In the genomic region with DNA sequence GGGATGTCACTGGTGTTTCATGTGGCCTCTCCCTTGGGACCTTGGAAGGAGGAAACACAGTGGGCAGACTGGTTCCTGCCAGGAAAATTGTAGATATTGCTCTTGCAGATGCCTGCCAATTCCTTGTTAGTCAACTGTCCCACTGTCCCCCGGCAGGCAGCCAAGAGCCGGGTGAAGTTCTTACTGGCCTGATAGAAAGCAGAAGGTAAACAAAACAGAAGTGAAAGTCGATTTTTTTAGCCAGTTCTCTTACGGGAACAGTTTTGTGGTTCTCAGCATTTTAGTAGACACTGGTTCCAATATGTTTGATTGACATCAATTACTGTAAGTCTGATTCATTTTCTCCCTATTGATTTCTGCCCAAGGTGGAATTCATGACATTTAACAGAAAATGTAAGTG, we compare ENCODE assay signal across 8 mouse cellular contexts. TPM values are rescaled to one million over a fixed set of nuclear protein-coding genes. Genes with fewer than 3 reads are reported as not detected.
A peak's percentile ranks its signal among the peaks of the same experiment; 100 is the strongest.
DNase-seq lines count a peak whose midpoint lies in the region; ATAC-seq and TF ChIP-seq lines count a peak whose summit lies in the region.
"Had no signal": no experiment of that assay in that cellular context is flagged by ENCODE, and none has a peak within 500 bp of the region (broad histone marks: within the 10 kb centered on the region; RNA-seq: fewer than 3 reads in every experiment).

No protein-coding gene starts in this region.

- no peak for TF ChIP-seq CTCF in midbrain, postnatal 0 days (IDR thresholded peaks at IDR 0.05)

- H3K4me2 ChIP-seq in midbrain, postnatal 0 days (ENCODE audit: low read depth, low read length, poor library complexity, severe bottlenecking), result no peak overlapping the region
- H3K4me2 ChIP-seq in forebrain, embryonic 15.5 days (replicated peaks), result no peak overlapping the region
- H3K4me2 ChIP-seq: midbrain, embryonic 12.5 days had no signal

- peak; percentile 33 for ATAC-seq in activated CD4-positive, CD25-positive, alpha-beta regulatory T cell, adult 4 months
- ATAC-seq in common myeloid progenitor, adult 5-6 weeks (replicated peaks; ENCODE audit: low read depth, poor library complexity, severe bottlenecking), result peak; percentile 53
- no peak for ATAC-seq in midbrain, postnatal 0 days (ENCODE audit: low FRiP score)
- ATAC-seq in forebrain, embryonic 15.5 days (replicated peaks), result no peak

- no peak overlapping the region for H3K4me3 ChIP-seq in midbrain, postnatal 0 days (ENCODE audit: low read depth, low read length)
- H3K4me3 ChIP-seq in forebrain, embryonic 15.5 days, result no peak overlapping the region
- H3K4me3 ChIP-seq: midbrain, embryonic 12.5 days had no signal

- intact Hi-C loops in heart, postnatal 14 days (cut with DNase I), result no loop called here

- no peak overlapping the region for H3K27ac ChIP-seq in midbrain, postnatal 0 days (ENCODE audit: low read depth, low read length)
- H3K27ac ChIP-seq in forebrain, embryonic 15.5 days (replicated peaks), result no peak overlapping the region
- H3K27ac ChIP-seq: midbrain, embryonic 12.5 days had no signal

- DNase-seq in A20 (ENCODE audit: low read depth, low spot score), result peak; percentile 80
- peak; percentile 83 to 85 for DNase-seq in heart, postnatal 14 days
- DNase-seq in layer of hippocampus, postnatal 10 days (ENCODE audit: low spot score in 2 of 2), result peak; percentile 52 to 61
- DNase-seq in midbrain, postnatal 0 days (ENCODE audit: low spot score), result peak; percentile 65

- no peaks in the 10 kb centered on the region for H3K4me1 ChIP-seq in midbrain, postnatal 0 days (ENCODE audit: insufficient read depth, low read length)
- peaks cover 23% of the 10 kb centered on the region; the same call in 1 of the 2 replicates for H3K4me1 ChIP-seq in forebrain, embryonic 15.5 days

- peaks cover 10% of the 10 kb centered on the region for H3K36me3 ChIP-seq in midbrain, postnatal 0 days (ENCODE audit: insufficient read depth, low read length)
- peaks cover 3% of the 10 kb centered on the region; the same call in 1 of the 2 replicates for H3K36me3 ChIP-seq in forebrain, embryonic 15.5 days

- H3K9ac ChIP-seq in midbrain, postnatal 0 days (replicated peaks; ENCODE audit: low read length, poor library complexity, severe bottlenecking), result no peak overlapping the region
- H3K9ac ChIP-seq in forebrain, embryonic 15.5 days (replicated peaks), result no peak overlapping the region
- H3K9ac ChIP-seq: midbrain, embryonic 12.5 days had no signal

- H3K9me3 ChIP-seq in midbrain, postnatal 0 days (ENCODE audit: low read length), result no peaks in the 10 kb centered on the region
- no peaks in the 10 kb centered on the region for H3K9me3 ChIP-seq in forebrain, embryonic 15.5 days
- H3K9me3 ChIP-seq: midbrain, embryonic 12.5 days had no signal

- WGBS in midbrain, postnatal 0 days, result 51% methylated on average over 4 of the region's 4 CpGs
- WGBS in forebrain, embryonic 15.5 days, result 65% methylated on average over 4 of the region's 4 CpGs

- H3K27me3 ChIP-seq in midbrain, postnatal 0 days (ENCODE audit: insufficient read depth, low read length), result no peaks in the 10 kb centered on the region
- no peaks in the 10 kb centered on the region for H3K27me3 ChIP-seq in forebrain, embryonic 15.5 days
- H3K27me3 ChIP-seq: midbrain, embryonic 12.5 days had no signal

RNA-seq across cellular contexts. Expression of a gene that starts 27.0 kb away (rescaled TPM):
- polyA plus RNA-seq in activated CD4-positive, CD25-positive, alpha-beta regulatory T cell, adult 4 months (2017; shearing (Covaris generic)), result 100 to 1,000 TPM; 146 to 155 TPM
- total RNA-seq in common myeloid progenitor, adult 5-6 weeks (2017), result 33.2 and 63.6 TPM in 2 replicates
- 10 to 100 TPM; 24.0 to 27.8 TPM for total RNA-seq in heart, postnatal 14 days (2021)
- total RNA-seq in layer of hippocampus, postnatal 10 days (2021), result 10 to 100 TPM; 71.1 to 73.0 TPM
- 36.8 and 42.7 TPM in 2 replicates for total RNA-seq in midbrain, postnatal 0 days (2014; rRNA removed)
- 54.3 and 59.1 TPM in 2 replicates for polyA plus RNA-seq in midbrain, postnatal 0 days (2015; fragmentation: Nextera tagmentation; extraction: Ambion mirVana)
- polyA plus RNA-seq in forebrain, embryonic 15.5 days (2015; fragmentation: Nextera tagmentation; extraction: Ambion mirVana), result 95.0 and 105 TPM in 2 replicates

RNA-seq across cellular contexts. Expression of a gene that starts 51.6 kb away (rescaled TPM):
- under 1 TPM; 0.43 to 0.70 TPM for polyA plus RNA-seq in activated CD4-positive, CD25-positive, alpha-beta regulatory T cell, adult 4 months (2017; shearing (Covaris generic))
- total RNA-seq in common myeloid progenitor, adult 5-6 weeks (2017), result 0.09 TPM in 1 of 2 replicates, not detected in the other
- 1 to 10 TPM in 1 of 2 experiments, under 1 TPM in 1; 0.93 to 1.1 TPM for total RNA-seq in heart, postnatal 14 days (2021)
- under 1 TPM; 0.43 to 0.62 TPM for total RNA-seq in layer of hippocampus, postnatal 10 days (2021)
- total RNA-seq in midbrain, postnatal 0 days (2014; rRNA removed), result 0.57 and 0.99 TPM in 2 replicates
- polyA plus RNA-seq in midbrain, postnatal 0 days (2015; fragmentation: Nextera tagmentation; extraction: Ambion mirVana), result 0.28 and 0.42 TPM in 2 replicates
- polyA plus RNA-seq in forebrain, embryonic 15.5 days (2015; fragmentation: Nextera tagmentation; extraction: Ambion mirVana), result 0.13 and 0.28 TPM in 2 replicates

Comparison
In these comparisons a context has a peak if more than half of its experiments do, and no peak if none do; other contexts are left out.
1. ATAC-seq: peak in activated CD4-positive, CD25-positive, alpha-beta regulatory T cell, adult 4 months (single experiment) and common myeloid progenitor, adult 5-6 weeks (single experiment); none in midbrain, postnatal 0 days (single experiment) and forebrain, embryonic 15.5 days (single experiment).
2. Peak in every context shown above with its lines, with median percentiles within 50 percentile points of each other: DNase-seq.